Mouse (Mus musculus): ENCODE measurements around the gene Kcnab2. TPM values are rescaled to one million over a fixed set of nuclear protein-coding genes. Genes with fewer than 3 reads are reported as not detected.
A peak's percentile ranks its signal among the peaks of the same experiment; 100 is the strongest.

Kcnab2 gene
- total and polyA plus RNA-seq, 3 experiments: 35.3 to 95.8 (median 58.3) TPM

DNA sequence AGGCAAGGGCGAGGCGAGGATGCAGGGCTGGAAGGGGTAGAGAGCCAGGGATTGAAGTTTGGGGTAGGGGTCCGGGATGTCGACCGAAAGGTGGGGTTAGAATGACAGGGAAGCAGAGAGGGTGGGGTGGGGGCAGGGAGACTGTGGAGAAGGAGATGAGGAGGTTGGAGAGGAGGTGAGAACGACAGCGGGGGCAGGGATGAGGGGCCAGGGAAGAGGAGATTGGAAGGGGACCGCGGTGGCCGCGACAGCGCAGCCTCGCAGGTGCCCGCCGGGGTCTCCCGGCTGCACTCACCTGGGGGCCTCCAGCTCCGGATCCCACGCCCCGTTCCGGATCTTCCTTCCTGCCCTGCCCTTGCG is 585 bp downstream of the Kcnab2 start:
- no peak overlapping the region for H3K27ac ChIP-seq (ENCODE audit: insufficient read depth, low read depth)
- DNase-seq (ENCODE audit: extremely low read depth): no peak
- no peaks in the 10 kb centered on the region for H3K36me3 ChIP-seq (replicated peaks in 1 of 2; ENCODE audit: control insufficient read depth in 1 of 2, insufficient read depth in 1 of 2, low read length in 1 of 2)
- dilution Hi-C loops (cut with MboI; ENCODE audit: extremely low pct_ligation_motif_present, extremely low pct_unique_long_range_greater_than_20kb, low sequenced_read_pairs): no loop called here
- H3K9me3 ChIP-seq (replicated peaks; ENCODE audit: low read length): peaks cover 84% of the 10 kb centered on the region
- peak overlapping the region; percentile 55 for H3K4me2 ChIP-seq (ENCODE audit: insufficient read depth, low read depth, poor library complexity, severe bottlenecking)
- H3K79me2 ChIP-seq (replicated peaks; ENCODE audit: control insufficient read depth, extremely low read depth, insufficient read depth, poor library complexity, severe bottlenecking): no peaks in the 10 kb centered on the region
- in situ Hi-C loops (cut with MboI; ENCODE audit: low pct_ligation_motif_present, low pct_unique_long_range_greater_than_20kb, low sequenced_read_pairs): loop anchor here (25.0 kb wide), 1 partner anchor 1460 kb away; no protein-coding TSS in a partner anchor
- H3K4me1 ChIP-seq (ENCODE audit: control insufficient read depth in 1 of 2, insufficient read depth in 2 of 2): peaks cover 0 to 10% of the 10 kb centered on the region in 2 experiments; a peak in 2 of 4 replicates
- peak overlapping the region in 2 of 3 experiments; percentile 30 to 76 for H3K4me3 ChIP-seq (replicated peaks in 1 of 3; ENCODE audit: low read depth in 2 of 3, low read length in 2 of 3, poor library complexity in 1 of 3)
- H3K27me3 ChIP-seq (replicated peaks): no peaks in the 10 kb centered on the region
- no peak overlapping the region; the same call in 1 of the 2 replicates for H3K9ac ChIP-seq (ENCODE audit: insufficient read depth, low read depth)
- no peak for TF ChIP-seq MXI1 (IDR thresholded peaks at IDR 0.05; ENCODE audit: low read depth, low read length)
- TF ChIP-seq ZKSCAN1 (IDR thresholded peaks at IDR 0.05; ENCODE audit: borderline replicate concordance, low read depth, low read length): no peak
- no peak for TF ChIP-seq E2F4 (IDR thresholded peaks at IDR 0.05; ENCODE audit: insufficient replicate concordance, low read depth, low read length)
- no peak for TF ChIP-seq MYC (IDR thresholded peaks at IDR 0.05; ENCODE audit: low read depth, low read length)
- no peak for TF ChIP-seq CHD2 (IDR thresholded peaks at IDR 0.05; ENCODE audit: low read length)
- no peak for TF ChIP-seq ETS1 (conservative IDR thresholded peaks at IDR 0.05; ENCODE audit: low read depth, low read length)
- no peak for TF ChIP-seq RAD21 (IDR thresholded peaks at IDR 0.05; ENCODE audit: low read depth, low read length)
- TF ChIP-seq IRF4 (IDR thresholded peaks at IDR 0.05; ENCODE audit: low read depth, low read length): no peak
- TF ChIP-seq MEF2A (IDR thresholded peaks at IDR 0.05; ENCODE audit: borderline replicate concordance, low read depth, low read length): no peak
- TF ChIP-seq NRF1 (IDR thresholded peaks at IDR 0.05; ENCODE audit: low read depth, low read length): no peak
- TF ChIP-seq USF1 (IDR thresholded peaks at IDR 0.05; ENCODE audit: low read depth, low read length): no peak

GRCm38 (mm10) chr4:152476427-152477023 is 1.1 kb downstream of the Kcnab2 start, which contains the start of gene Nphp4:
Nphp4 (plus strand) TSS chr4:152476706.
- TF ChIP-seq NELFE (IDR thresholded peaks at IDR 0.05; ENCODE audit: low read depth, low read length): no peak
- TF ChIP-seq ELF1 (IDR thresholded peaks at IDR 0.05; ENCODE audit: low read depth, low read length): no peak
- TF ChIP-seq BHLHE40 (IDR thresholded peaks at IDR 0.05; ENCODE audit: low read depth, low read length): no peak
- no peak for TF ChIP-seq RCOR1 (conservative IDR thresholded peaks at IDR 0.05; ENCODE audit: low read depth, low read length)
- Histone ChIP-seq H3K9me3 (replicated peaks; ENCODE audit: low read length) (peaks cover 87% of the 10 kb centered on the region), H3K36me3 (replicated peaks in 1 of 2; ENCODE audit: control insufficient read depth in 1 of 2, insufficient read depth in 1 of 2, low read length in 1 of 2) (no peaks in the 10 kb centered on the region), H3K4me1 (ENCODE audit: control insufficient read depth in 1 of 2, insufficient read depth in 2 of 2) (peaks cover 0 to 10% of the 10 kb centered on the region in 2 experiments; a peak in 2 of 4 replicates), H3K79me2 (replicated peaks; ENCODE audit: control insufficient read depth, extremely low read depth, insufficient read depth, poor library complexity, severe bottlenecking) (no peaks in the 10 kb centered on the region), H3K27ac (ENCODE audit: insufficient read depth, low read depth) (no peak within 1 kb of the TSS), H3K4me2 (ENCODE audit: insufficient read depth, low read depth, poor library complexity, severe bottlenecking) (peak within 1 kb of the TSS; percentile 55), H3K4me3 (replicated peaks in 1 of 3; ENCODE audit: low read depth in 2 of 3, low read length in 2 of 3, poor library complexity in 1 of 3) (peak within 1 kb of the TSS in 2 of 3 experiments; percentile 59 to 76), H3K27me3 (replicated peaks) (no peaks in the 10 kb centered on the region), H3K9ac (ENCODE audit: insufficient read depth, low read depth) (no peak within 1 kb of the TSS; the same call in 1 of the 2 replicates)
- DNase-seq (ENCODE audit: extremely low read depth): no peak
- in situ Hi-C loops (cut with MboI; ENCODE audit: low pct_ligation_motif_present, low pct_unique_long_range_greater_than_20kb, low sequenced_read_pairs) (loop anchor here (25.0 kb wide), 1 partner anchor 1461 kb away; no protein-coding TSS in a partner anchor), dilution Hi-C loops (cut with MboI; ENCODE audit: extremely low pct_ligation_motif_present, extremely low pct_unique_long_range_greater_than_20kb, low sequenced_read_pairs) (no loop called here)

All from CH12.LX (cell line).